Mouse (Mus musculus) lung, adult 2 months (tissue): ENCODE results near the gene Zyx. TPM values are rescaled to one million over a fixed set of nuclear protein-coding genes. Genes with fewer than 3 reads are reported as not detected.
A peak's percentile ranks its signal among the peaks of the same experiment; 100 is the strongest.

Experiments used
- DNase-seq: peaks from one replicate; pipeline ENCODE4 v3.0.0; 2022
- H3K4me1 ChIP-seq: fragments of 200-500 bp; 2 replicates; pipeline ENCODE4 v1.6.1; 2011; ENCODE audit warnings: low read length; ENCODE audit not compliant: control insufficient read depth, insufficient read depth
- H3K4me3 ChIP-seq: fragments of 200-500 bp; replicated peaks from 2 replicates; pipeline ENCODE3; 2011; ENCODE audit warnings: low read depth, mild to moderate bottlenecking, control low read depth, low read length; ENCODE audit errors: extremely low read depth
- CTCF ChIP-seq: fragments of 200-500 bp; IDR thresholded peaks from 2 replicates; pipeline ENCODE4 v1.5.1; 2011; ENCODE audit warnings: mild to moderate bottlenecking, low read length, control low read depth; ENCODE audit not compliant: insufficient read depth
- POLR2A ChIP-seq: fragments of 200-500 bp; IDR thresholded peaks from 2 replicates; pipeline ENCODE4 v1.6.1; 2011; ENCODE audit warnings: low read depth, mild to moderate bottlenecking, control low read depth, low read length, borderline replicate concordance; ENCODE audit errors: extremely low read depth
- WGBS: fragments of 180-500 bp; shearing (Covaris S2); methylation state at CpG from one replicate; pipeline ENCODE4 v1.1.7; 2018; 5-methylcytosine and 5-hydroxymethylcytosine counted together
- polyA plus RNA-seq: library from polyadenylated mRNA; depleted of rRNA; stranded (reverse); fragments of >200 nt; gene quantifications from 2 replicates; pipeline ENCODE4 v1.2.3, GENCODE M21; 2012; rRNA removed

Gene Zyx
- polyA plus RNA-seq, 1 experiment = 311 TPM

DNA sequence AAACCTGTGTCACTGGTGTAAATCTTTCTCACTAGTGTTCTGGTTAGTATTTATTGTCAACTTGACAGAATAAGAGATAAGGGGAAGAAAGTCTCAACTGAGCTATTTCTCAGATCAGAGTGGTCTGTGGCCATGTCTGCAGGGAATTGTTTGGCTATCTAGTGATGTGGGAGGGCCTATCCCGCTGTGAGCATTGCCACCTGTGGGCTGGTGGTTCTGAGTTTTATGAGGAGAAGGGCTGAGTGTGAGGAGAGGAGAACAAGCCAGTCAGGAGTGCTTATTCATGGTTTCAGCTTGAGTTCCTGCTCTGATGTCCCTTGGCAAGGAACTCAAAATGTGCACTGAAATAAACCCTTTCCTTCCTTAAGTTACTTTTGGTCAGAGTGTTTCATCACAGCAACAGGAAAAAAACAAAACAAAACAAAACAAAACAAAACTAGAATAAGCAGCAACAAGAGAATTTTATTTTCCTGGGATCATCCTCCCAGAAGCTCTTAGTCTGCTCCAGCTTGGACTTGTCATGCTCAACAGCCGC, 42.4 kb downstream of the Zyx start:
- no peak for DNase-seq

DNA sequence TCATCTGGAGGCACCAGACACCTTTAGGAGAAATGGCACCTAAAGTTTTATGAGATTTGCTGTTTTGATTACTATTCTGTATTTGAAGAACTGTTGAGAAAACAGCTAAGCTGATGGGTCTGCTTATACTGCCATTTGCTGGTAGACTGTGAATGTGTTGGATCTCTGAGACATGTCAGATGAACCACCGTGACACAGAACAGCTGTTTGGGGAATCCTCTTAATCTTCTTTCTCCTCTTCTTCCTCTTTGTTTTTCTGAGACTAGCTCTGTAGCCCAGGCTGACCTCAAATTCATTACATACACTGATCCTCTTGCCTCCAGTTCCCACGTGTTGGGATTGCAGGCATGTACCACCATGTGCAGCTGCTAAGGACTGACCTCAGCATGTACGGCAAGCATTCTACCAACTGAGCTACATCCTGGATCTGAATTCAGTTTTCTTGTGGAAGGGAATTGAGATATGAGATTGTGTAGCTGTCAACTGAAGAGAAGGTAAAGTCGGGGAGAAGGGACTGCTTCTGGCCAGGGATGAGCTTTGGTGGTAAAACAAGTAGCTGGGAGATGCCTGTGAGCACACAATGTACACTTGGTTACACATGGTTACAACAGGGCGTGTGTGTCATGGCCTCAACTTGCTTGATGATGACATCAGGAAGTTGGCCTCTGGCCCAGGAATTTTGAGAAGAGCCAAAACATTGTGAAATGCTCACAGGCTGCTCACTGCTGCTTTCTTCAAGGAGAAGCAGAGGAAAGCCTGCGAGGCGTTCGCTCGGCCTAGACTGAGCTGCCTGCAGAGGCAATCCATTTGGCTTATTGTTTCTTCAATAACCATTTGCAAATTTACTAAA, 46.8 kb downstream of the Zyx start:
- peaks cover 6% of the 10 kb centered on the region for H3K4me1 ChIP-seq
- DNase-seq = peak; percentile 83
- no peak overlapping the region for H3K4me3 ChIP-seq
- 25% methylated on average over 9 of the region's 9 CpGs for WGBS
- no peak for TF ChIP-seq CTCF
- peak; percentile 33; the same call in 1 of the 2 replicates for TF ChIP-seq POLR2A

More for the DNA sequence above, 42.4 kb downstream of the Zyx start:
- Histone ChIP-seq H3K4me3 (no peak overlapping the region), H3K4me1 (peaks cover 4% of the 10 kb centered on the region)
- 52% methylated on average over 2 of the region's 2 CpGs for WGBS
- no peak for TF ChIP-seq CTCF
- TF ChIP-seq POLR2A = no peak

GRCm38 (mm10) chr6:42397041-42397657, 47.7 kb downstream of the Zyx start:
- no peak for TF ChIP-seq POLR2A
- TF ChIP-seq CTCF = no peak
- H3K4me3 ChIP-seq = no peak overlapping the region
- peaks cover 6% of the 10 kb centered on the region for H3K4me1 ChIP-seq
- DNase-seq = no peak
- 41% methylated on average over 3 of the region's 3 CpGs for WGBS

- WGBS = 71% methylated on average over 3 of the region's 3 CpGs
- no peak overlapping the region for H3K4me3 ChIP-seq
- DNase-seq = no peak
- peaks cover 6% of the 10 kb centered on the region for H3K4me1 ChIP-seq
- no peak for TF ChIP-seq POLR2A
Measured at GRCm38 (mm10) chr6:42398285-42398684, 48.9 kb downstream of the Zyx start.

DNA sequence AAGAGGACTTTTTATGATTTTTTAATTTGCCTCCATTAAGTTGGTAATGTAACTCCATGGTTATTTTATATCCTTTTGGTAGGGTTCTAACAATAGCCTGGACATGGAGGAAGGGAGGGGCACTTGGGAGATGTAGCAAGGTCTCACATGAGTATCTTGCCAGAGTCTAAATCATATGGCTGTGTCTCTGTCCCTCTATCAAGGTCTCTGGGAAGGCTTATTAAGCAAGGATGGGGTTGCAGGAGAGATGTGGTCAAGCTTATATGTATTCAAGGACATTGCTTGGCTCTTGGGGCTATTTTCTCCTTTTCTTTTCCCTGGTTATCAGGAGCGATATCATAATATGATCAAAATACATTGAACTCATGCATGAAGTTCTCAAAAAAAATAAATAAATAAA, 49.6 kb downstream of the Zyx start:
- no peak for DNase-seq
- Histone ChIP-seq H3K4me3 (no peak overlapping the region), H3K4me1 (peaks cover 6% of the 10 kb centered on the region)
- WGBS = 100% methylated on average over 1 of the region's 1 CpGs
- no peak for TF ChIP-seq CTCF
- no peak for TF ChIP-seq POLR2A

- WGBS = 100% methylated on average over 1 of the region's 1 CpGs
- Histone ChIP-seq H3K4me3 (no peak within 1 kb of the TSS), H3K4me1 (peaks cover 6% of the 10 kb centered on the region)
- DNase-seq = no peak
- no peak for TF ChIP-seq POLR2A
- TF ChIP-seq CTCF = no peak
Measured at GRCm38 (mm10) chr6:42399938-42400337, 50.5 kb downstream of the Zyx start, which contains the start of gene Tas2r143. TSS of gene Tas2r143 (plus strand) at chr6:42400238.

GRCm38 (mm10) chr6:42405134-42405533, 55.7 kb downstream of the Zyx start, which contains the start of gene Tas2r135:
TSS of gene Tas2r135 (plus strand) at chr6:42405434.
- no peak for DNase-seq
- H3K4me1 ChIP-seq = no peaks in the 10 kb centered on the region
- WGBS = 74% methylated on average over 2 of the region's 2 CpGs
- no peak for TF ChIP-seq CTCF
- no peak for TF ChIP-seq POLR2A
- H3K4me3 ChIP-seq = no peak within 1 kb of the TSS

Other genes with a start within 250 kb of the Zyx start
- not detected in 2 replicates for gene Tas2r139, start 208.7 kb upstream of the Zyx start, polyA plus RNA-seq
- not detected in 2 replicates for gene Tas2r144, start 134.3 kb upstream of the Zyx start, polyA plus RNA-seq
- 39.4 and 47.4 TPM in 2 replicates for gene Gstk1, start 103.7 kb upstream of the Zyx start, polyA plus RNA-seq
- gene Tmem139, start 87.7 kb upstream of the Zyx start, polyA plus RNA-seq = 5.7 and 7.2 TPM in 2 replicates
- gene Casp2, start 84.6 kb upstream of the Zyx start, polyA plus RNA-seq = 24.2 and 36.7 TPM in 2 replicates
- gene Clcn1, start 62.9 kb upstream of the Zyx start, polyA plus RNA-seq = 0.34 and 1.5 TPM in 2 replicates
- gene Fam131b, start 25.0 kb upstream of the Zyx start, polyA plus RNA-seq = 0.42 and 0.45 TPM in 2 replicates
- 22.4 and 26.7 TPM in 2 replicates for gene Epha1, start 23.6 kb downstream of the Zyx start, polyA plus RNA-seq
- gene Tas2r143, start 50.6 kb downstream of the Zyx start, polyA plus RNA-seq = 0.63 and 0.92 TPM in 2 replicates
- 0.50 TPM in 1 of 2 replicates, not detected in the other for gene Tas2r135, start 55.8 kb downstream of the Zyx start, polyA plus RNA-seq
- gene Tas2r126, start 84.9 kb downstream of the Zyx start, polyA plus RNA-seq = 0.22 TPM in 1 of 2 replicates, not detected in the other
- gene Olfr458, start 115.6 kb downstream of the Zyx start, polyA plus RNA-seq = not detected in 2 replicates
- not detected in 2 replicates for gene Olfr457, start 126.7 kb downstream of the Zyx start, polyA plus RNA-seq
- gene Olfr456, start 137.6 kb downstream of the Zyx start, polyA plus RNA-seq = not detected in 2 replicates
- gene Olfr455, start 198.0 kb downstream of the Zyx start, polyA plus RNA-seq = not detected in 2 replicates
- not detected in 2 replicates for gene Tcaf3, start 248.1 kb downstream of the Zyx start, polyA plus RNA-seq